Mouse (Mus musculus): ENCODE measurements around the gene Paqr3.
A peak's percentile ranks its signal among the peaks of the same experiment; 100 is the strongest.

Gene Paqr3

DNA sequence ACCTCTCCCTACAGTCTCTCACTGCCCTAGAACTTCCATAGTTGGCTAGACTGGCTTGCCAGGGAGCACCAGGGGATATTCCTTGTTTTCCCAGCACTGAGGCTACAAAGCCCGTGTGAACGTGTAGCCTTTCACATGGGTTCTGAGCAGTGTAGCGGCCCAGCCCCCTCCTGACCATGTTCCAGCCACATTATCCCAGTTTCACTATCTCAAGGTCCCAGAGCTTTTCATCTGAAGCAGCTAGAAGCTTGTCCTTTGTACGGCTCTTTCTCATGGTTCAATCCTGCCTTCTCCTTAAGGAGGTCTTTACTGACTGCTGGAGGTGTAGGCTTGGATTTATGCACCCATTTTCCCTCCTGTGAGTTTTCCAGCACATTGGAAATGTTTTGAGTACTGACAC lies 26.9 kb downstream of the Paqr3 start:
- no peak for DNase-seq (ENCODE audit: low spot score in 2 of 2)

DNA sequence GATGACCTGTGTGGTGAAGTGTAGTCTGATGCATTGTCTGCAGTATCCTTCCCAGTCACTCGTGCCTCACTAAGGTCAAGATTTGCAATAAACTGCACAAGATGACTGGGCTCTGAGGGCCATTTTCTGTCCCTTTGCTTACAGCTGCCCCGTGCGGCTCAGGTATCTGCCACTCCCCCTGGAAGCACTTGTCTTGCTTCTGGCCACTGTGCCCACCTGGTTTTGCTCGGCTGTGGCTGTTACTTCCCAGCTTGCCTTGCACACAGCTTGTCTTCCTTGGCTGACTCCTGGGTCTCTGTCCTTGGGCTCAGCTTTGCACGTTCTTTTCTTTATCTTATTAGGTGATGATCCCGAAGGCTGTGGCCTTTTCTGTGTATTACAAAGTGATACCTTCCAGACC lies 27.7 kb downstream of the Paqr3 start:
- no peak for DNase-seq (ENCODE audit: low spot score in 2 of 2)

GRCm38 (mm10) chr5:97081481-97081880 lies 29.9 kb downstream of the Paqr3 start:
- peak in 1 of 2 experiments; percentile 28 for DNase-seq (ENCODE audit: low spot score in 2 of 2)

DNA sequence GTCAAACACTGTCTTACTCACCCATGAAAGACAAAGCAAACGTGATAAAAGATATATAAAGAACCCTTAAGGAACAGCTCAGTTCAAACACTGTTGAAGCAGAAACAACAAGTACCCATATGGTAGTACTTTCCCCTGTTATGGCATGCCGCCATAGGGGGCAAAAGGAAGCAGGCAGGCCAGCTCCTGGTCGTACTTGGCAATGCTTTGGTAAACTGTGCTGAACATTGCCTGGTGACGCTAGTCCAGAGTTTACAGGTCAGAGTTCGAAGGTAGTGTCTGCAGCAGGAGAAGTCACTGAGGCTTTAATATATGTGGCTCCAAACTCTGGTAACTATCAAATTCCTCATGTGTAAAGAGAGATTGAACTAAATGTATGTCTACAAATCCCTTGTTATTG lies 32.8 kb downstream of the Paqr3 start:
- no peak for DNase-seq (ENCODE audit: low spot score in 2 of 2)

DNA sequence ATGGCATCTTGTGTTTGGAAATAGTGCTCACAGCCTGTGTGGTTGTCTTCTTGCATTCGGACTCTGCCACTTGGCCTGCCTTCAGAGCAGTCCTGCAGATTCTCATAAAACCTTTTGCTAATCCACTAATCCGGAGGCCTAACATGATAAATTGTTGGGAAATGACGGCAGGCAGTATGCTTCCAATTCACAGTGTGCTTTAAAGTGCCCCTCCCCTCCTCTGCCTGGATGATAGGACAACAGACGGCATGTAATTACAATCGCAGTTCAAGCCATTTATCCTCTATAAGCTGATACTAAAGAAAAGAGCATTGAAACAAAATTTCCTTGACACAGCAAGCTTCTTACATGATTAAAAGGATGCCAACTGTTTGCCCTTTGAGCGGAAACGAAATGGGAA lies 33.7 kb downstream of the Paqr3 start:
- no peak for DNase-seq (ENCODE audit: low spot score in 2 of 2)

DNA sequence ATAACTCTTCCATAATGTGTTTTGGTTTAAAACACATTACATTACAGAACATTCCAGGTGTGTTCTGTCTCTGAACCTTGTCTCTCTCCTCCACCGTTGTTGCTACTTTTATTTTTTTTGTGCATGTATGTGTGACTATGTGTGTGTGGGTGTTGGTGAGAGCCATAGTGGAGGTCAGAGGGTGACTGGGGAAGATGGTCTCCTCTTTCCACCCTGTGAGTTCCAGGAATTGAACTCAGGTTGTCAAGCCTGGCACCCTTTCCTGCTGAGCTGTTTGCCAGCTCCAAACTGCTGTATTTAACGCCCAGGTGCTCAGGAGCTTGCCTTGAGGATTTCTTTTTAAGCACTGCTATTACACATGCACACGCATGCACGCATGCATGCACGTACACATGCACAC lies 35.2 kb downstream of the Paqr3 start:
- no peak for DNase-seq (ENCODE audit: low spot score in 2 of 2)

DNA sequence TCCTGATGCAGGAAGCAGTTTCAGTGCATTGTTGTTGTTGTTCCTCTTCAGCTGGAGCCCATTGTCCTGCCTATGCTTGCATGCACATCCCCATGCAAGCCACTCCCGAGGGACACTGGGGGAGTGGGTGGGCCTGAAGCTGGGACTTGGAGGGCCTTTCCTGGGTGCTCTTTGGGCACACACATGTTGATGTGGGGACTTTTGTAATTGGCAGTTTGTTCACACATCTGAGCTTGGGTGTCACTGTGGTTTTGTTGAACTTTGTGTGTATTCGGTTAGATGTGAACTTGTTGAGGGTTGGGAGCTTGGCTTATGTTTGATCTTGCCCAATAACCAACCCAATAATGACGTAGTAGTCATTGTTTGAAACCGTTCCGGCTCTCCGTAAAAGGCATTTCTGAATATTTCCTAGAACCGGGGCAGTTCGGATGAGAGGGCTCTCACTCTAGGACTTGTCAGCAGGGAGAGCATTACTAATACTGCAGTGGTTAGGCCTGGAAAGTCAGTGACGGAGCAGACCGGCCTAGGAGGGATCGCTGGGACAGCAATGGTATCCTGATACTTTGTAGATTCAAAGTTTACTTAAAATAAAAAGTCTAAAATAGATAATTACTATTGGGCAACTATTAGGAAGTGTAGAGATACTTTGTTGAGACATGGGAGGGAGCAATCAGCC lies 35.8 kb downstream of the Paqr3 start:
- no peak for DNase-seq (ENCODE audit: low spot score in 2 of 2)

DNA sequence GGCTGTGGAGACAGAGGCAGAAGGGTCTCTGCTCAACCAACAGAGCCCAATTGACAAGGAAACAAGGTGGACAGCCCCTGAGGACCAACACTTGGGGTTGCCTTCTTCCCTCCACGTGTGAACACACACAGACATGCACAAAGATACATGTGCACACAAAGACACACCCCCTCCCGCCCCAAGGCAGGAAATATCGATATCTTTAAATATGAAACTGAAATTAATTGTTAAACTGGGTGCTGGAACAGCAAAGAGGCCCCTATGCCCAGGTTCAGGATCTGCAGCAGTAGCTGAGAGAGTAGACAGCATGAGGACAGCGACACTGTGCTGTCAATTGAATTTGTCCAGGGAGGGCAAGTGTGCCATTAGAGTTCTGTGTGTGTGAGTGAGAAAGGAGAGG lies 45.6 kb downstream of the Paqr3 start:
- DNase-seq (ENCODE audit: low spot score in 2 of 2), result no peak

GRCm38 (mm10) chr5:97062041-97062440 lies 49.4 kb downstream of the Paqr3 start:
- no peak for DNase-seq (ENCODE audit: low spot score in 2 of 2)

DNA sequence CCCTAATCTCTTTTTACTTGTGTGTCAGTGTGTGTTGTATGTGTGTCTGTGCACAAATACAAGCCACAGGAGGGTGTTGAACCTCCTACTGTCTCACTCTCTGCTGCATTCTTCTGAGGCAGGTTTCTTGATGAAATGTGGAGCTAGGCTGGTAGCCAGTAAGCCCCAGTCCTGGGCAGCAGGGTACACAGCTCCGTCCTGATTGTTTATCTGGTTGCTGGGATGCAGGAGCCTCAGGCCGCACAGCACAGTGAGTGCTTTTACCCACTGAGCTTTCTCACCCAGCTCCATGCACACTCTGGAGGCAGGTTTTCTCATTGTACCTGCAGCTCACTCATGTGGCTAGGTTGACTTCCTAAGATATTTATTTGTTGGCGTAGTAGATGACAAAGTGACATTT lies 50.5 kb downstream of the Paqr3 start:
- no peak for DNase-seq (ENCODE audit: low spot score in 2 of 2)

GRCm38 (mm10) chr5:97056791-97057450 lies 54.5 kb downstream of the Paqr3 start:
- no peak for DNase-seq (ENCODE audit: low spot score in 2 of 2)

DNA sequence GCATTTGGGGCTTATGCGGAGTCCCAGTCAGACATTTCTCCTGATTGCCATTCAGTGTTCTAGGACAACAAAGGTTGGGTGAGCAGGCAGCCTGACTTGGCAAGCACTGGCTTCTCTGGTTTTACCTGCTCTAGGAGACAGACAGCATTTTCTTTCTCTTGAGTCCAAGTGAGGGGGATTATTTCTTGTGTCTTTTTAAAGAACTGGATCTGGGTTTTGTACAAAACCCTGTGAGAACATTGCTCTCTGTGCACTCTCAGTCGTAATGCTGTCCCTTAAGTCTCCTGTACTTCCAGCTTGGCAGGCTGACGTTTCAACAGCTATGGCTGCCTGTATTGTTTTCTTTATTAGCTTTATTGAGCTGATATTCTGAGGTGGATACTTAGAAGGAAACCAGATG lies 55.0 kb downstream of the Paqr3 start:
- no peak for DNase-seq (ENCODE audit: low spot score in 2 of 2)

DNA sequence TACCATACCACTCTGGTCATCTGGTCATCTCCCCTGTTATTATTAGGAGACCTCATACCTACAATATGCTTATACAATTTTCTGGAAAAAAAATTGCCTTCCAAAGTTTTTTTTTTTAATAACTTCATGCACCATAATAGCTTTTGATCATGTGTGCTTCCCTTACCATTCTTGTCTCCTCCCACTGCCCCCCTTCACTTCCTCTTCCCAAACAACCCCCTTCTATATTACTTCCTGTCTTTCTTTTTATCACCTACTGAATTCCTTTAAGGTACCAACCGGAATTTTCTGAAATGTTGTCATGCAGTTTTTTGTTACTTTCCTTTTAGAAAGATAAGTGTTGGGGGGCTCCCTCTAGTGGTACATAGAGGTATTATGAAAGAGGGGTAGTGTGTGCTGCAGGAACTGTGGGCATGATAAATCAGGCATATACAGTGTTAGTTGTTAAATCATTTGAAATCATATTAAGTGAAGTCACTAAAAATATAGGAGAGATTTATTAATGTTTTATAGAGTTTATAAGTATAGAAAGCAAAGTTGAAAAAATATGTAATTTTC lies 55.8 kb downstream of the Paqr3 start:
- no peak for DNase-seq (ENCODE audit: low spot score in 2 of 2)

DNA sequence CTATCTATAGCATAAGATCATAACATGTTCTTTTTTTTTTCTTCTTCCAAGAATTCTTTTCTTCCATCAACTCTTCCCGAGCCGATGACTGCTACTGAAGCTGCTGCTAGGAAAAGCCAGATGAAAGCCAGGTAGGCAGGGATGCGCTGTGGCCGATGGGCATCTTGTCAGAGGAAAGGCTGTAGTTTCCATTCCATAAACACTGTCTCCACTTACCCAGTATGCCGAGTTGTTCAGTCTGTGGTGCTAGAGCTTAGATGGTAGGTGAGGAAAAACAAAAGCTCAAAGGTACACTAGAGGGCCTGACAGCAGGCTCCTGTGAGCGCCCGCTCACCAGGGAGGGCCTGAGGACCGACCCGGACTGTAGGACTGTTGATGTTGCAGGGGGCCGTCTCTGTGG lies 56.6 kb downstream of the Paqr3 start:
- no peak for DNase-seq (ENCODE audit: low spot score in 2 of 2)

DNA sequence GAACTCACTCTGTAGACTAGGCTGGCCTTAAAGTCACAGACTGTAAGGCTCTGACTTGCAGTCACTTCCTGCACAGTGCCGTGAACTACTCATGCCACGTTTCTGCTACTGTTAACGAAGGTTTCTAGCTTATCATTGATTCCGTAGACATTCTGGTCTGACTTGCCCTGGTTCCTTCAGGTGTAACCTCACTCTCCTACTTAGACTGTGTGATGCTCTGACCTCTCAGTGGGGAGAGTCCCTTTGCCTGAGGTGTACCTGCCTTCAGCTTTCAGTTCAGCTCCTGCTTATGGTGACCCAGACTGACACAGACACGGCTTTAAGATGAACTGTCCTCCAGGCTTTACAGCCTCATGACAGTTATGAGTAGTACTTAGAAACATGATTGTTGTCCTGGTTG lies 57.2 kb downstream of the Paqr3 start:
- DNase-seq (ENCODE audit: low spot score in 2 of 2), result no peak

DNA sequence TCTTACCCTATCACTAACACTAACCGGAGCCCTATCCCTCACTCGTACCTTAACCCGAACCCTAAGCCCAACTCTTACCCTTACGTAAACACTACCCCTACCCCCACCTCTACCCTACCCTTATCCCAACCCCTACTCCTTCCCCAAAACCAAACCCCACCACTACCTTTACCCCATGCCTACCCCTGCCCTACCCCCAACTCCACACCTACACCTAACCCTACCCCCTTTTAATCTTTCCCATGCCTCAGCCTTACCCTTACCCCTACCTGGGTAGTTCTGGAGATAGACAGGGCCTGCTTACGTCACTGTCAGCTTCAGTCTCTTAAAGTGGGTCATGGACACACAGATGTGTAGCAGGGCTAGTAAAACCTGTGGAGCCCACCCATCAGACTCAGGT lies 62.5 kb downstream of the Paqr3 start:
- no peak for DNase-seq (ENCODE audit: low spot score in 2 of 2)

DNA sequence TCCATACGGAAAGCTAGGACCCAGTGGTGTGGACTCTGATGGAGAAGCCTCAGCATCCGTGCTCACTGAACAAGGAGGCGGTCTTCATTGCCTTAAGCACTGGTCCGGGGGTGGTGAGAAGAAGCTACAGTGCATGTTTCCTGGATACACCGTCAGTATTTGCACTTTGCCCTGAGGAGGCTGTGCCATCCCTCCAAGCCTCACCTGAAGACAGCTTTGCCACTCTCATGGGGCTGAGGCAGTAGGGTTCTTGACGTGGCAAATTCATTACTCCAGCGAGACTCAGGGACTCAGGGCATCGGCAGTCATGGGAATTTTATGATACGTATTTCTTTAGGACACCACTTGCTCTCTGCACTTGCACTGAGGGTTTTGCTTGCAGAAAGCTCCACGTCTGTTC lies 64.7 kb downstream of the Paqr3 start:
- DNase-seq (ENCODE audit: low spot score in 2 of 2), result no peak

- no peak for DNase-seq (ENCODE audit: low spot score in 2 of 2)
Measured at GRCm38 (mm10) chr5:97045260-97045659, 66.1 kb downstream of the Paqr3 start.
